8 mouse cellular contexts compared by ENCODE assay signal in genomic region chr13:84345791-84346511, GRCm38 (mm10).
DNase-seq lines count a peak whose midpoint lies in the region; ATAC-seq and TF ChIP-seq lines count a peak whose summit lies in the region.

No protein-coding gene starts in this region.

- no peak overlapping the region for H3K4me2 ChIP-seq in intestine, postnatal 0 days (replicated peaks; ENCODE audit: low read depth)
- H3K4me2 ChIP-seq in intestine, embryonic 15.5 days (replicated peaks), result no peak overlapping the region
- H3K4me2 ChIP-seq in forebrain, embryonic 14.5 days (ENCODE audit: low read length), result peak overlapping the region; percentile 90

- DNase-seq in brain, embryonic 14.5 days (ENCODE audit: low read depth), result peak; percentile 92
- peak; percentile 83 for DNase-seq in forebrain, embryonic 14.5 days (ENCODE audit: low spot score)
- peak; percentile 34 for DNase-seq in mesoderm, embryonic 11.5 days (ENCODE audit: low read depth, low spot score)
- no peak for DNase-seq in natural killer cell, adult 2 months (ENCODE audit: low spot score in 2 of 2)
- no peak for DNase-seq in spleen, postnatal 4 days (ENCODE audit: low spot score in 2 of 2)

- TF ChIP-seq CTCF in intestine, postnatal 0 days (IDR thresholded peaks at IDR 0.05; ENCODE audit: low read depth), result no peak
- TF ChIP-seq CTCF in brain, embryonic 14.5 days (IDR thresholded peaks at IDR 0.05; ENCODE audit: borderline replicate concordance, extremely low read depth, insufficient read depth, insufficient read length), result no peak

- no peak overlapping the region for H3K27ac ChIP-seq in intestine, postnatal 0 days (ENCODE audit: low read depth, low read length)
- H3K27ac ChIP-seq in intestine, embryonic 15.5 days, result no peak overlapping the region
- peak overlapping the region; percentile 98 for H3K27ac ChIP-seq in forebrain, embryonic 14.5 days (ENCODE audit: low read depth, low read length)

- no peak overlapping the region for H3K9ac ChIP-seq in intestine, postnatal 0 days (ENCODE audit: low read depth, low read length)
- H3K9ac ChIP-seq in intestine, embryonic 15.5 days, result no peak overlapping the region
- H3K9ac ChIP-seq in forebrain, embryonic 14.5 days (ENCODE audit: low read length), result peak overlapping the region; percentile 81

- 4% methylated on average over 30 of the region's 30 CpGs for WGBS in intestine, postnatal 0 days
- WGBS in intestine, embryonic 15.5 days, result 2% methylated on average over 30 of the region's 30 CpGs
- under 1% methylated on average over 30 of the region's 30 CpGs for WGBS in forebrain, embryonic 14.5 days

- H3K4me3 ChIP-seq in intestine, postnatal 0 days (ENCODE audit: low read depth, low read length), result peak overlapping the region; percentile 12; the same call in 1 of the 2 replicates
- no peak overlapping the region for H3K4me3 ChIP-seq in intestine, embryonic 15.5 days (replicated peaks)
- peak overlapping the region; percentile 30 for H3K4me3 ChIP-seq in forebrain, embryonic 14.5 days (ENCODE audit: low read depth, low read length)

- no peaks in the 10 kb centered on the region for H3K4me1 ChIP-seq in intestine, postnatal 0 days (replicated peaks; ENCODE audit: control insufficient read depth, insufficient read depth, low read length)
- 0 out of 2 replicates have a peak, but pooled peaks cover 3% of the 10 kb centered on the region for H3K4me1 ChIP-seq in intestine, embryonic 15.5 days (replicated peaks)
- peaks cover 38% of the 10 kb centered on the region for H3K4me1 ChIP-seq in forebrain, embryonic 14.5 days (ENCODE audit: control insufficient read depth, insufficient read depth, low read length)

- peaks cover 49% of the 10 kb centered on the region for H3K27me3 ChIP-seq in intestine, postnatal 0 days (replicated peaks; ENCODE audit: control insufficient read depth, insufficient read depth, low read length)
- H3K27me3 ChIP-seq in intestine, embryonic 15.5 days (replicated peaks), result peaks cover 38% of the 10 kb centered on the region
- H3K27me3 ChIP-seq in forebrain, embryonic 14.5 days (replicated peaks; ENCODE audit: control insufficient read depth, insufficient read depth, low read length), result no peaks in the 10 kb centered on the region

- no peaks in the 10 kb centered on the region for H3K36me3 ChIP-seq in intestine, postnatal 0 days (ENCODE audit: control insufficient read depth, insufficient read depth)
- H3K36me3 ChIP-seq in intestine, embryonic 15.5 days, result no peaks in the 10 kb centered on the region
- no peaks in the 10 kb centered on the region for H3K36me3 ChIP-seq in forebrain, embryonic 14.5 days (ENCODE audit: control insufficient read depth, insufficient read depth, low read length)

- TF ChIP-seq POLR2A in brain, embryonic 14.5 days (IDR thresholded peaks at IDR 0.05; ENCODE audit: borderline replicate concordance, extremely low read depth, insufficient read depth, insufficient read length, poor library complexity, severe bottlenecking), result no peak

- H3K9me3 ChIP-seq in intestine, postnatal 0 days (ENCODE audit: control insufficient read depth), result no peaks in the 10 kb centered on the region
- no peaks in the 10 kb centered on the region for H3K9me3 ChIP-seq in intestine, embryonic 15.5 days
- no peaks in the 10 kb centered on the region for H3K9me3 ChIP-seq in forebrain, embryonic 14.5 days (replicated peaks; ENCODE audit: control insufficient read depth, low read length)

- no peak for ATAC-seq in intestine, postnatal 0 days
- ATAC-seq in intestine, embryonic 15.5 days, result no peak
- ATAC-seq in forebrain, embryonic 14.5 days, result no peak
- ATAC-seq in inflammation-experienced regulatory T-cells, adult 6 months, result no peak

Comparison
In these comparisons a context has a peak if more than half of its experiments do, and no peak if none do; other contexts are left out.
1. DNase-seq: peak in brain, embryonic 14.5 days (single experiment), forebrain, embryonic 14.5 days (single experiment) and mesoderm, embryonic 11.5 days (single experiment); none in natural killer cell, adult 2 months (0 of 2) and spleen, postnatal 4 days (0 of 2).